Mouse (Mus musculus) brain, embryonic 14.5 days (tissue): ENCODE measurements around the gene 2610528A11Rik. TPM values are rescaled to one million over a fixed set of nuclear protein-coding genes. Genes with fewer than 3 reads are reported as not detected.

Source experiments
- DNase-seq: peaks from one replicate; pipeline ENCODE4 v3.0.0-alpha.2; 2011; ENCODE audit warnings: low read depth
- CTCF ChIP-seq: fragments of 200-500 bp; IDR thresholded peaks from 2 replicates; pipeline ENCODE4 v1.5.1; 2012; ENCODE audit warnings: inconsistent platforms, mild to moderate bottlenecking, moderate library complexity, borderline replicate concordance; ENCODE audit not compliant: insufficient read depth, insufficient read length; ENCODE audit errors: extremely low read depth
- POLR2A ChIP-seq: fragments of 200-500 bp; IDR thresholded peaks from 2 replicates; pipeline ENCODE4 v1.6.1; 2012; ENCODE audit warnings: mild to moderate bottlenecking, inconsistent platforms, borderline replicate concordance; ENCODE audit not compliant: poor library complexity, insufficient read depth, insufficient read length, severe bottlenecking; ENCODE audit errors: extremely low read depth
- polyA plus RNA-seq: library from polyadenylated mRNA; depleted of rRNA; stranded (reverse); fragments of >200 nt; gene quantifications from 2 replicates; pipeline ENCODE4 v1.2.3, GENCODE M21; 2012; rRNA removed

The 2610528A11Rik gene
- polyA plus RNA-seq, 1 experiment: 0.31 TPM

GRCm38 (mm10) chr14:37066636-37067035 is 47.2 kb downstream of the 2610528A11Rik start:
- TF ChIP-seq CTCF (no peak), POLR2A (no peak)
- DNase-seq: no peak

GRCm38 (mm10) chr14:37064849-37065248 is 49.0 kb downstream of the 2610528A11Rik start:
- no peak for DNase-seq
- TF ChIP-seq CTCF (no peak), POLR2A (no peak)

Other genes starting within 250 kb of the 2610528A11Rik start
- gene Ccser2, start 145.2 kb downstream of the 2610528A11Rik start, polyA plus RNA-seq: 49.0 and 60.5 TPM in 2 replicates
- gene Rgr, start 65.1 kb downstream of the 2610528A11Rik start, polyA plus RNA-seq: 0.13 TPM in 1 of 2 replicates, not detected in the other
- gene Lrit1, start 59.2 kb downstream of the 2610528A11Rik start, polyA plus RNA-seq: 0.03 TPM in 1 of 2 replicates, not detected in the other
- gene Lrit2, start 46.1 kb downstream of the 2610528A11Rik start, polyA plus RNA-seq: not detected in 2 replicates
- 2.2 and 3.0 TPM in 2 replicates for gene Cdhr1, start 15.7 kb downstream of the 2610528A11Rik start, polyA plus RNA-seq
- gene Ghitm, start 21.2 kb upstream of the 2610528A11Rik start, polyA plus RNA-seq: 78.0 and 81.1 TPM in 2 replicates